Mouse (Mus musculus): Measurements from ENCODE around the gene Itpka. TPM values are rescaled to one million over a fixed set of nuclear protein-coding genes. Genes with fewer than 3 reads are reported as not detected.

Gene Itpka
- total RNA-seq, 2 experiments from 2014 or later, result 0.38 to 0.53 TPM

DNA sequence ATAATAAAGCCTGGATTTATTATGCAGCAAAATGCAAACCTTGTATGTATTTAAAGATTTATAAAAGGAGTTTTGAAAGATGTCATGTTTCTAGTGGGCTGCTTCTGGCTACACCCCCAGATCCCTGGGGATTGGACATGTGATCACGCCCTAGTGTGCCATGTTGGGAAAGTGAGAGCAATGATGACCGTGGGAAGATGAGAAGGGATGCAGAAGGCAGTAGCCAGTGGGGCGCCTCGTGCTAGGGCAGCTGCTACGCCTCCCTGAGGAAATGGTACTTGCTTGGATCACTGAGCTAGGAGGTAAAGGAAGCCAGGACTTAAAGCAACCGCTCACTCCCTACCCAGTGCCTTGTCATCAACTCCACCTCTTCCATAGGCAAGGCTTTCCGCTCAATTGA, 5.4 kb downstream of the Itpka start:
- intact Hi-C loops (cut with DNase I), result no loop called here

DNA sequence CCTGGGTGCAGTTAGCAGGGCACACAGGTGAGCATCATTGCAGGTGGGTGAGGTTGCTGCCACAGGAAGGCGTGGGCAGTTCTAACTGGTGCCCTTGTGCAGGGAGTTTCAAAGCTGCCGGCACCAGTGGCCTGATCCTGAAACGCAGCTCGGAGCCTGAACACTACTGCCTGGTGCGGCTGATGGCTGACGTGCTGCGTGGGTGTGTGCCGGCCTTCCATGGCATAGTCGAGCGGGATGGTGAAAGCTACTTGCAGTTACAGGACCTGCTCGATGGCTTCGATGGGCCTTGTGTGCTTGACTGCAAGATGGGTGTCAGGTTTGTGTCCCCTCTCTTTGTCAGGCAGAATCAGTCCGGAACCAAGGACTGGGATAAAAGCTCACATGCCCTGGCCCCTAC, 7.1 kb downstream of the Itpka start:
- intact Hi-C loops (cut with DNase I), result no loop called here

More for the DNA sequence above, 5.4 kb downstream of the Itpka start:
- DNase-seq, result no peak

DNA sequence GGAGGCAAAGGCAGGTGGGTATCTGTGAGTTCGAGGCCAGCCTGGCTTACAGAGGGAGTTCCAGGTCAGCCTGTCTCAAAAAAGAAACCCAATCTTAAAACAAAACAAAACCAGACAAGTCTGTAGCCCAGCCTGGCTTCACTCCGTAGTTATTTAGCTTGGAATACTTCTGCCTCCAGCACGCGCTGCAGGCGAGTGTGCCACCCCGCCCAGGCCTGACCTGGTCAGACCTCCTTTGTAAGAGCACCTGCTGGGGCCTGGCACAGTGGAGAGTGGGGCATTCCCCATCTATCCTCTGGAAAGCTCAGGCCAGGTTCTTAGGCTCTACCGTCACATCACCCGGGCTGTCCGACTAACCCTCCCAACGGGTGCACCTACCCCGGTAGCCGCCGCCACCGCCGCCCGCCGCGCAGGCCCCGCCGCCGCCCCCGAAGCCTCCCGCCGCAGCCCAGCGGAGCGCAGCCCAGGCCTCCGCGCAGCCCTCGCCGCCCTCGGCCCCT, 15.5 kb downstream of the Itpka start:
- intact Hi-C loops (cut with DNase I), result no loop called here
- DNase-seq, result no peak

More for the DNA sequence above, 7.1 kb downstream of the Itpka start:
- no peak for DNase-seq

DNA sequence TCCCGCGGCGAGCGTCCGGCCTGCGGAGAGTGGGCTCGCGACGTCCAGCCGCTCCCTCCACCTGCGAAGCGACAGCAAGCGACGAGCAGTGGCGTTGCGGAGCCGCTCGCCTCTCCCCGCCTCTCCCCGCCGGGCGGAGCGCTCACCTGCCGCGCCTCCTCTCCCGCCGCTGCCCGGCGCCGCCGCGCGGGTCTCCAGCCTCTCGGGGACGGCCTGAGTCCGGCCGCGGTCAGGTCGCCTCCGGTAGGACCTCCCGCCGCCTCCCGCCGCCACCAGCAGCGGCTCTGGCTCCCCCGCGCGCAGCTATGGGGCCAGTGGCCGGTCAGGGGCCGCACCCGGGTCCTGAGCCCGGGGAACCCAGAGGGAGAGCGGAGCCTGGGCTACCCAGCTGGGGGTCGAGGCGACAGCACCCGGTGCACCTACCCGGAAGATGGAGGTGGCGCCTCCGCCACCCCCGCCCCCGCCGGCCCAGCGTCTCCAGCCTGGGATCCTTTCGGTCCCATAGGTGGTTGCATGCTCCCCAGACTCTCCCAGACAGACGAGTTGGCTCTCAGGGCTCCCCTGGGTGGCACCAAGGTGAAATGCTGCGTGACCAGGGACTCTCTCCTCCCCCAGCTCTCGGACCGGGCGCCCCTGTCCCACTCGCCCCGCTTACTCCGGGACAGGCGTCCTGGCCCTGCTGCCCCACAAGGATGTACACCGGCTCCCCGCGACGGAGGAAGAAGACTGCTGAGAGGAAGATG, 16.1 kb downstream of the Itpka start:
- DNase-seq, result peak; percentile 21 to 30
- intact Hi-C loops (cut with DNase I), result no loop called here

DNA sequence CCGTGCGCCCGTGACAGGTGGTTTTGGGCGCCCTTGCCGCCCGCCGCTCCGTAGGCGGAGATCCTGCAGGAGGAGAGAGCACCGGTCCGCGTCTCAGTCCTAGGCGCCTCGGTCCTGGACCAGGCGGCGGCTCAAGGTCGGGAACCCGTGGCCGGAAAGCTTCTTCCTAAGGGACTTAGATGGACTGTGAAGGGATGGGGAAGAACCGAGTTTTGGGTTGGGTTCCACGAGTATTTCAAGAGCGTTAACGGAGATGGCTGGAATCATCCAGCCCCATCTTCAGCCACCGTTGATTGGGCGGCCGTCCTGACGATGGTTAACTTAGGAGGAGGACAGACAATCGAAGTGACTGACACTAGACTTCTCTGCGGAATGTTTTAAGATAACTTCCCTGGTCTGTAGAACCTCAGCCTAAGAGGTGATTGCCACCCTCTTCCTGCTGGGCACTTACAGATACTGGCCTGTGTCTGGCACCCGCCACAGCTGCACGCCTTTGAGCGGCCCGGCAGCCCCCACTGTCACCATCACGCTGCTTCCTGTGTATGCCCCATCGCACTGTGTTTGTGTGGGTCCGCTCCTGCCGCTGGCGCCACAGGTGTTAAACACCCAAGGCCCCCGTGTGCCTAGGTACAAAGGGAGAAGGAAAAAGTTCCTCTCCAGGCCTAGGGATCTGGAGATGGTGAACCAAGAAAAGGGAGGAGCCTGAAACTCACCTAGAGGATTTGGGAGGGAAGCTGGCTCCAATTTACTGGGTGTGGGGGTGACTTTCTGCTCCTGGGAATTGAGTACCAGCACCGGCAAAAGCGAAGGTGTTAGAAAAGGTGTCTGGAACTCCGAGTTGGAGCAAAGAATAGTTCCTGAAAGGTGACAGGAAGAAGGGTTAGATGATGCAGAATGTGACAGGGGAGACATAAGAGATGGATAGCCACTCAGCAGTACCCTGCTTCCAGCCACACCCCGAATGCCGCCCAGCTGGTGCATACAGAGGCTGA, 17.0 kb downstream of the Itpka start:
- intact Hi-C loops (cut with DNase I), result no loop called here
- no peak for DNase-seq

DNA sequence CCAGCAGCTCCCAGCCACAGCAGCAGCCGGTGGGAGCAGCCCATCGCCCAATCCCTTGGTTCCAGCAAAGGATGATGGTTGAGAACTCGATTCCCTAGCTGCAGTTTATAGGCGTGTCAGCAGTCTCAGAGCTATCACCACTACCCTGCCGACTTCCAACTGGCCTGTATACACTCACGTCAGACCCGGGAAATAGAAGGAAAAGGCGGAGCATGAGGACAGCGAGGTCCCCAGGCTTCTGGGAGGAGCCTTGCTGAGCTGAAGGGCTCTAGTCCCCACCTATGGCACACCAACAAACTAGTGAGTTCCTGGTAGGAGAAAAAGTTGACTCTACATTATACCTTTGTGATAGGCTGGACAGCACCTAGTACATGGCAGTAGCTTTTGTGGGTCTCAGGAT, 18.1 kb downstream of the Itpka start, which contains the start of gene Ltk:
TSS of gene Ltk (minus strand) at position 181 of the 400 bp plus-strand sequence.
- DNase-seq, result no peak
- intact Hi-C loops (cut with DNase I), result no loop called here

DNA sequence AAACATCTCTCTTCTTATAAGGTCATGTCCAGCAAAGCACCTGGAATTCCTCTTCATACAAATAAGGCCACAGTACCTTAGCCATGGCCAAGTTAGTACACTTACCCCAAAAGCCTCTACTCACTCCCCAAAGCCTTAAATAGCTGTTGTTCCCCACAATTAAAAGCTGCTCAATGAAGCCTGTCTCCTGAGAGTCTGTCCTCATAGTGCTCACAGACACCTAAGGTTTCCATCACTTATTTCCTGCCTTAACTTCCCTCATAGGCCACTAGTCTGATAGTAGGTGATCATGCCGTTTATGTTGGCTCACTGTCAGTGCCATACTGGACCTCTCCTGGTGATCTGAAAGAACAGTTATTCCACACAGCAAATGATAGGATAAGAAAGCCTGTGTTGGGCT, 20.1 kb downstream of the Itpka start:
- intact Hi-C loops (cut with DNase I), result no loop called here
- DNase-seq, result no peak

DNA sequence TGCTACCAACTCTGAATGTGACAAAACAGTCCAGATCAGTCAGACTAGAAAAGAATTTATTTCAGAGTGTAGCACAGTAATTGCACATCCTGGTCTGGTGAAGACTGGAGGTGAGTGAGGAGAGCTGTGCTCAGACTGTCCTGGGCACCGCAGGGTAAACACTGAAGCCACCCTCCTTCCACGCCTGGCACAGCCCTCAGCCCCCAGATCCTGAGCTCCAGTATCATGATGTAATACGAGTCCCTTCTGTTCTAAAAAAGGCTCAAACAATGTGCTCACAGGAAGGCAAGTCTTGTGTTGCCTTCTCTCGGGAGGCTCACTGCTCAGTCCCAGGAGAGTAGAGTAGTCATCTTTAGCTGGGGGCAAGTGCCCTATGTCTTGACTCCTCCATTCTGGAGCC, 21.8 kb downstream of the Itpka start:
- no peak for DNase-seq
- intact Hi-C loops (cut with DNase I), result no loop called here

DNA sequence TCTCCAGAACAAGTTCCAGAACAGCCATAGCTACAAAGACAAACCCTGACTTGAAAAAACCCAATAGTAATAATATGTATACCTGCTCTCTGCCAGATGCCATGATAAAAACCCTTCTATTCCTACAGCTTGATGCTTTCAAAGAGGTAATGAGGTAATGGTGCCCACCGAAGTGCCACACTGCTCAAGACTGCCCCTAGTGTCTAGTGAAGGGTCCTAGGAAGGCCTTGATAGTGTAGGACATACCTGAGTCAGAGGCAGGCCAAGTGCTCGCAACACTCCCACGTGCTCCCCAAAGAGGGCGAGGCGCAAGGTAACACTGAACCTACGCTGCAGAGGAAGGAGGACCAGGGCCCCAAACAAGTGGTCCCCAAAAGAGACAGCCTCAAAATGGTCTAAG, 25.1 kb downstream of the Itpka start:
- intact Hi-C loops (cut with DNase I), result no loop called here
- no peak for DNase-seq

DNA sequence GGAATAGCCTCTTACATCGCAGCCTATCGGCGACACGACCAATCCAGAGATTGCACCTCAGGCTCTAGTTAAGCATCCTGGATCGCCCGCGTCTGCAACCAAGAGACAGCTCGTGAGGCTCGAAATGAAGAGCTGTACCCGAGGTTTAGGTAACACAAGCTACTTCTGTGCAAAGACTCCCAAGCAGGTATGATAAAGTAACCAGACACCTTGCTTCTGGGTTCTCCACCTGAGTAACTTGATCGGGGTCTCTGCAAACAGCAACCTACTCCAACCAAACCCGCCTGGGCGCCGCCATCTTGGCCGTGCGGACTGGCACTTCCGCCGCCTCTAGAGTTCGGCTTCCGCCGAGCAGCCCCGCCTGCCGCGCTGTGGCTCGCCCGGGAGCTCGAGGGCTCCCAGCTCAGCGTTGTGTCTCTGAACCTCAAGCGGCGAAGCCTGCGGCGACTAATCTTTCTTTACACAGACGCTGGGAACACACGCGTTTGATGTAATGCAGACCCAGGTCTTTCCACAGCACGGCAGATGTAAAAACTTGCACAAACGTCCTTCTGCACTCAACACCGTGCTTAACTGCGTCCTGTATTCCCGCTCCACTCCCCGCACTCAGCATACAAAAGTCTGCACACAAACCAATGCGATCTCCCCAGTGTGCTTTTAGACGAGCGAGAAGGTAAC, 45.2 kb downstream of the Itpka start, which contains the start of gene Rpap1:
TSS of gene Rpap1 (minus strand) at position 332 of the 678 bp plus-strand sequence.
- intact Hi-C loops (cut with DNase I), result loop anchor here (5.0 kb wide), 2 partner anchors 110 to 225 kb away; partner anchors contain the start of gene Mga
- DNase-seq, result peak; percentile 82 to 86

DNA sequence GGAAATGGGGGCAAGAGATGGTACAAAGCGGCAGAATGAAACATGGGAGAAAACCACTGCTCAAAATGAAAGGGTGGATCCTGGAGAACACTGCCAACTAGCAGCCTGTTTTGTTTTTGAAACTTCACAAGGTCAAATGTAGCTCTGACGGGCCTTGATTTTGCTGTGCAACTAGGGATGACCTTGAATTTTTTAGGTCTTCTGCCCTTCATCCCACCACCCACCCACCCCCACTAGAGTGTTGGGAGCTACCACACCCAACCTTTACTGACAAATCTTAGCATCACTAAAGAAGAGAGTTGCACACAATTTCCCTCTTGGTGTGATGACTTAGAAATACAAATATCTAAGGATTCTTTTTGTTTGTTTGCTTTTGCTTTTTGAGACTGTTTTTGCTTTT, 47.9 kb downstream of the Itpka start:
- intact Hi-C loops (cut with DNase I), result loop anchor here (5.0 kb wide), 2 partner anchors 107 to 222 kb away; partner anchors contain the start of gene Mga

DNA sequence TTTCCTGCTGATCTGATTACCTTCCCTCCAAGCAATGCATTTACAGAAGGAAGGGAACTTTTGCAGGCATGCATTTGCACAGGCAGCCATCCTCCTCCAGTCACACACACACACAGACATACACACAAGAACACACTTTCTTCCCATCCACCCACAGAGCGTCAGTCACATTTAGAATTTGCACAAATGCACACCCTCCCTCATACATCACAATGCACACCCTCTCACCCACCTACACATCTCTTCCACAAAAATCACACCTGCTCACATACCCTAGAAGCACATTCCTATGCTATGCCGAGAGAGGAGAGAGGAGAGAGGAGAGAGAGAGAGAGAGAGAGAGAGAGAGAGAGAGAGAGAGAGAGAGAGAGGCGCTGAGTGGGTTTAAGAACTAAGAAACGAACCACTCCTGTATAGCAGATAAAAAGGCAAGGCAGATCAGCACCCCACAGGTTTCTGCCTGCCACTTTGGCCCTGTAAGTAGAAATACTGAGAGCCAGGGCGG, 55.2 kb downstream of the Itpka start, which contains the start of gene Tyro3:
TSS of gene Tyro3 (plus strand) at position 455 of the 505 bp plus-strand sequence.
- intact Hi-C loops (cut with DNase I), result loop anchor here (5.0 kb wide), 1 partner anchor 75 kb away; no protein-coding TSS in a partner anchor

More for the DNA sequence above, 47.9 kb downstream of the Itpka start:
- no peak for DNase-seq

DNA sequence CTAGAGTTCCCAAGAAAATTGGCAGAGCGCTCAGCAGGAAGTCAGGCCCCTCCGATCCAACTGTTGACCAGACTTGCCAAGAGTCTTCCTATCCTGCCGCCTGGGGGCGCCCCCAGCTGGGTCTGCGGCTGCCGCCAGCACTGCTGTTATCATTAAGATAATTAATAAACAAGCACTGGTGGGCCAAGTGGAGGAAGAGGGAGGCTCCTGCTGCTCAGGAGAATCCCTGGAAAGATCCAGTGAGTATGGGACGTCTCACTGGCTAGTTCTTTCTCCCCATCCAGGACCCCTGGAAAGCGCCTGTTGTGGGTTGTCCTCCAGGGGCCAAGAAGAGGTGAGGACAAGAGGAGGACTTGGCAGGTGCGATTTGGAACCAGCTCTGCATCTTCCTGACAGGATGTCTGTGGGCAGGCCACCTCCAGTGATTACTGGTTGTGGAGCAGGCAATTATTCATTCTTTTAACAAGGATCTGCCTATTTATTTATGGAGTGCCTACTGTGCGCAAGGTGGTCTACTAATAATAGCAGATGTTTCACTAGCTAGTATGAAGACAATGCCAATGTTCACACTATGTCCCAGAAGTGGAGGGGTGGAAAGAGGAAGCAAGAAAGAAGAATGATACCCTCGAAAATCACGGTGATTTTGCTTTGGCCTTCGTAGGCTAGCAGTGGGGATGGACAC, 56.2 kb downstream of the Itpka start:
- DNase-seq, result peak; percentile 71 to 72
- intact Hi-C loops (cut with DNase I), result loop anchor here (5.0 kb wide), 1 partner anchor 74 kb away; no protein-coding TSS in a partner anchor

More for the DNA sequence above, 55.2 kb downstream of the Itpka start, which contains the start of gene Tyro3:
- DNase-seq, result no peak

DNA sequence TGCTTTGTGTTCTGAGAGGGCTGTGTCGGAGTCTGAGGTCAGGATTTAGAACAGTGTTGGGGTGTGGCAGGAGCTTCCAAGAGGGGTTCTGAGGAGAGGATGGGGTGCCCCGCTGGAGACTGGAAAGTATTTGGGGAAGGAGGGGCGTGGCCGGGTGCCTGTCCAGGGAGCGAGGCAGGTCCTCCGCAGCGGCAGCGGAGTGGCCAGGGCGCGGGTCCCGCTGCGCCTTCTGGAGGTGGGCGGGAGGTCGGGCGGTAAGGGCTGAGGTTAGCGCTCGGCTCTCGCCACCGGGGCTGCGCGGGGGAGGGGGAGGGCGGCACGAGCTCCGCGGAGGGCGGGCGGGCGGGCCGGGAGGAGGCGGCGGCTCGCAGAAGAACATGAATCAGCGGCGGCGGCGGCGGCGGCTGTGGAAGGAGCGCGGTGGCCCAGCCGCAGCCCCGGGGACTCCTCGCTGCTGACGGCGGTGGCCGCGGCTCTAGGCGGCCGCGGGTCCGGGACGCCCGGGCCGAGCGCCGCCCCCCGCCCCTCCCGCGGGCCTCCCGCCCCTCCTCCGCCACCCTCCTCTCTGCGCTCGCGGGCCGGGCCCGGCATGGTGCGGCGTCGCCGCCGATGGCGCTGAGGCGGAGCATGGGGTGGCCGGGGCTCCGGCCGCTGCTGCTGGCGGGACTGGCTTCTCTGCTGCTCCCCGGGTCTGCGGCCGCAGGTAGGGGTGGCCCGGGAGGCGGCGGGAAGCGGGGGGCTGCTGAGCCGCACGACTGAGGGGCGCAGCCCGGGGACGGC, 57.2 kb downstream of the Itpka start:
- intact Hi-C loops (cut with DNase I), result loop anchor here (5.0 kb wide), 1 partner anchor 73 kb away; no protein-coding TSS in a partner anchor
- DNase-seq, result peak; percentile 47 to 62

DNA sequence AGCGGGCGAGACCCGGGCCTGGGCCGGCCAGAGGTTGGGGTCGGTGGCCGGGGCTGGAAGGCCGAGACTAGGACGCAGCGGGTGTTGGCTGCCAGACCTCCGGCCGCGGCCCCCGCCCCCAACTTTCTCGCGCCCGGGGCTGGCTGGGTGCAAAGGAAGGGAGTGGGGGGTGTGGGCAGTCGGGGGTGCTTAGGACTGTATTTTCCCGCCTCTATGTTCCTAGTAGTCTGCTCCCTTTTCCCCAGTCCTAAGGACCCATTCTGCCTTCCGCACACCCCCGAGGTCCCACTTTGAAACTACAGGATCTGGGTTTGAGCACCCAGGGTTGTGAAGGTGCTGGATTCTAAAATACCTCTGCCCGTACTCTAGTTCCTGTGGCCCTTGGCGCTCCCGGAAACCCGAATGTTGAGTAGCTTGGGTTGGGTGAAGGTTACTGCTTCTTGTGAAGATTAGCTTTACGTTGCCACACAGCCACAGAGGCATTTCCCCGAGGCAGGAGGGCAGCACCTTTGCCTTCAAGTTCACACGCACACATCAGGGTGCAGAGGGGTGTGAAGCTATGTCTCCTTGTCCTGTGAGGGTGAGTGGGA, 57.9 kb downstream of the Itpka start:
- DNase-seq, result no peak
- intact Hi-C loops (cut with DNase I), result loop anchor here (5.0 kb wide), 1 partner anchor 72 kb away; no protein-coding TSS in a partner anchor

Measured in heart, postnatal 36 days (tissue).